Mouse (Mus musculus): ENCODE data around the gene Polg2.
"Not testable (repeated sequence)": the region's sequence is repeated elsewhere in the genome, so short reads cannot be mapped to it uniquely, and the experiment has no call there.

Polg2 gene

GRCm38 (mm10) chr11:106779388-106780088 lies at the start of gene Polg2:
TSS of gene Polg2 (minus strand) at chr11:106779537.
- DNase-seq (ENCODE audit: low read depth): peak; percentile 97

- no peak for DNase-seq (ENCODE audit: low read depth)
These were observed 48.7 kb upstream of the Polg2 start for GRCm38 (mm10) chr11:106828079-106828478.

- no peak for DNase-seq (ENCODE audit: low read depth)
These were observed 45.1 kb upstream of the Polg2 start for GRCm38 (mm10) chr11:106824403-106824802.

- DNase-seq (ENCODE audit: low read depth): no peak
These were observed 44.4 kb upstream of the Polg2 start for GRCm38 (mm10) chr11:106823741-106824140.

GRCm38 (mm10) chr11:106822911-106823310 lies 43.6 kb upstream of the Polg2 start:
- no peak for DNase-seq (ENCODE audit: low read depth)

- no peak for DNase-seq (ENCODE audit: low read depth)
These were observed 43.2 kb upstream of the Polg2 start for GRCm38 (mm10) chr11:106822491-106822890.

GRCm38 (mm10) chr11:106821397-106821796 lies 42.1 kb upstream of the Polg2 start:
- DNase-seq (ENCODE audit: low read depth): no peak

GRCm38 (mm10) chr11:106820972-106821371 lies 41.6 kb upstream of the Polg2 start:
- peak; percentile 14 for DNase-seq (ENCODE audit: low read depth)

GRCm38 (mm10) chr11:106820252-106820651 lies 40.9 kb upstream of the Polg2 start:
- DNase-seq (ENCODE audit: low read depth): no peak

- no peak for DNase-seq (ENCODE audit: low read depth)
These were observed 40.3 kb upstream of the Polg2 start for GRCm38 (mm10) chr11:106819595-106819994.

GRCm38 (mm10) chr11:106818341-106818740 lies 39.0 kb upstream of the Polg2 start:
- no peak for DNase-seq (ENCODE audit: low read depth)

- peak; percentile 13 for DNase-seq (ENCODE audit: low read depth)
These were observed 38.5 kb upstream of the Polg2 start for GRCm38 (mm10) chr11:106817808-106818207.

- DNase-seq (ENCODE audit: low read depth): no peak
These were observed 37.8 kb upstream of the Polg2 start for GRCm38 (mm10) chr11:106817156-106817555.

- DNase-seq (ENCODE audit: low read depth): no peak
These were observed 37.0 kb upstream of the Polg2 start for GRCm38 (mm10) chr11:106816316-106816715.

- DNase-seq (ENCODE audit: low read depth): no peak
These were observed 36.4 kb upstream of the Polg2 start for GRCm38 (mm10) chr11:106815761-106816160.

- no peak for DNase-seq (ENCODE audit: low read depth)
These were observed 36.0 kb upstream of the Polg2 start for GRCm38 (mm10) chr11:106815331-106815730.

- DNase-seq (ENCODE audit: low read depth): no peak
These were observed 35.4 kb upstream of the Polg2 start for GRCm38 (mm10) chr11:106814601-106815320.

- DNase-seq (ENCODE audit: low read depth): no peak
These were observed 33.2 kb upstream of the Polg2 start for GRCm38 (mm10) chr11:106812410-106813136.

GRCm38 (mm10) chr11:106807442-106807841 lies 28.1 kb upstream of the Polg2 start:
- not testable (repeated sequence) for DNase-seq (ENCODE audit: low read depth)

GRCm38 (mm10) chr11:106802069-106802627 lies 22.8 kb upstream of the Polg2 start:
- DNase-seq (ENCODE audit: low read depth): no peak

- DNase-seq (ENCODE audit: low read depth): peak; percentile 92
These were observed 16.3 kb upstream of the Polg2 start for GRCm38 (mm10) chr11:106795679-106796078.

- DNase-seq (ENCODE audit: low read depth): peak; percentile 33
These were observed 14.5 kb upstream of the Polg2 start for GRCm38 (mm10) chr11:106793846-106794245.

Measured in NIH3T3 (cell line).